Mouse (Mus musculus) layer of hippocampus, postnatal 25 days (tissue): Measurements from ENCODE around the gene Brcc3. TPM values are rescaled to one million over a fixed set of nuclear protein-coding genes. Genes with fewer than 3 reads are reported as not detected.
A peak's percentile ranks its signal among the peaks of the same experiment; 100 is the strongest.

Source experiments
- DNase-seq, 2 experiments: peaks; one replicate each; pipeline ENCODE4 v3.0.0; 2022; ENCODE audit warnings: mixed read lengths in 2 of 2, low spot score in 1 of 2; ENCODE audit errors: extremely low spot score in 1 of 2
- total RNA-seq, 2 experiments: library from RNA; stranded (reverse); gene quantifications; 2 replicates each; pipeline ENCODE4 v1.2.3; 2021

Brcc3 gene
- total RNA-seq, result 10 to 100 TPM; 33.3 to 34.9 TPM

DNA sequence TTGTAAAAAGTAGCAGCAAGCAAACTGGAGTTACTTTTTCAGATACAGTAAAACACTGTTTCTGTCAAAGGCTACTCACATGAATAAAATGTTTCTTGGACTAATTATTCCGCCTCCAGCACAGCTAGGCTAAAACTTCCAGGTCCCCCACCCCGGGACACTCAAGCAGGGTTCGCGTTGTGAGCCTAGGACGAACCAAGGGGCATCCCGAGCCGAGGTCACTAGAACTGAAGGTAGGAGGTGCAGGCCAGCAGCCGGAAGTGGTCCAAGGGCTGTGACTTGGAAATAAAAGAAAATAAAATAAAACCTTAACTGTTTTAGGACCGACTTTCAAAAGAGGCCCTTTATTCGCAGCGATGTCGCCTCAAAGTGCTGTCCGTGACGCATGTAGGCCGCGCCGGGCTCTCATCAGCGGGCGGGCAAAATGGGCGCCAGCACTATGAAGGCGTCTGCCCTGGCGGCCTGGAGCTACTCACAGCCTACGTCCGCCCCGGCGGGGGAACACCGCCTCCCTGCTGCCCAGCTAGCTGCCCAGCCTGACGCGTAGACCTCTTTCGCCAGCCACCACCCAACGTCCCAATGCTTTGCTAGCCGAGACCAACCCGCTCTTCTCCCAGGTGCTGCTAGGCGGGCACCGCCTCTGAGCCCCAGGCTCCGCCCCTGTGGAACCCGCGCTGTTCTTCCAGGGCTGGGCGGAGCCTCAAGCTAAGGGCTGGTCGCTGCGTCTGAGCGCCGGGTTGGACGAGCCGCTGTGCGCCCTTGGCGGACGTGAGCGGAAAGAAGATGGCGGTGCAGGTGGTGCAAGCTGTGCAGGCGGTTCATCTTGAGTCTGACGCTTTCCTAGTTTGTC is at the start of gene Brcc3, which contains the start of the genes Cmc4 and Mtcp1:
Gene Brcc3, plus strand, starts transcription at position 693 of the 850 bp plus-strand sequence.
Gene Cmc4, minus strand, starts transcription at position 649 of the 850 bp plus-strand sequence.
Gene Mtcp1, minus strand, starts transcription at position 653 of the 850 bp plus-strand sequence.
- DNase-seq, result peak; percentile 57 to 67

DNA sequence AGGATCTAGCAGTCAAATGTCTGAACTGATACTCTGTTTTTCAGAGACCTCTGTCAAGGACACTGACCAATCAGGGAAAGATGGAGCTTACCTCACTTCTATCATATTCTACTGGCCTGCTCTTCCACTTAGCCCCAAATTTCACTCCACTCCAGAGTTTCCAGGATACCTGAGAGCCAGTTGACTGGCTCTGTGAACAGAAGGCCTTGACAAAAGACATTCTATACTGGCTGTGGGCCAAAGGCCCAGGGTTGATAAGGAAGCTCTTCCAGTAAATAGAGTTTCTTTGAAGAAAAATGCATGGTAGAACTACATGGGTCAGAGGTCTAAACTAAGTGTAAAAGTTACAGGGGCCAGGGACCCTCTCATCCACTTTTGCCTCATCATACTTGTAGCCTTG is 46.2 kb upstream of the Brcc3 start:
- no peak for DNase-seq

DNA sequence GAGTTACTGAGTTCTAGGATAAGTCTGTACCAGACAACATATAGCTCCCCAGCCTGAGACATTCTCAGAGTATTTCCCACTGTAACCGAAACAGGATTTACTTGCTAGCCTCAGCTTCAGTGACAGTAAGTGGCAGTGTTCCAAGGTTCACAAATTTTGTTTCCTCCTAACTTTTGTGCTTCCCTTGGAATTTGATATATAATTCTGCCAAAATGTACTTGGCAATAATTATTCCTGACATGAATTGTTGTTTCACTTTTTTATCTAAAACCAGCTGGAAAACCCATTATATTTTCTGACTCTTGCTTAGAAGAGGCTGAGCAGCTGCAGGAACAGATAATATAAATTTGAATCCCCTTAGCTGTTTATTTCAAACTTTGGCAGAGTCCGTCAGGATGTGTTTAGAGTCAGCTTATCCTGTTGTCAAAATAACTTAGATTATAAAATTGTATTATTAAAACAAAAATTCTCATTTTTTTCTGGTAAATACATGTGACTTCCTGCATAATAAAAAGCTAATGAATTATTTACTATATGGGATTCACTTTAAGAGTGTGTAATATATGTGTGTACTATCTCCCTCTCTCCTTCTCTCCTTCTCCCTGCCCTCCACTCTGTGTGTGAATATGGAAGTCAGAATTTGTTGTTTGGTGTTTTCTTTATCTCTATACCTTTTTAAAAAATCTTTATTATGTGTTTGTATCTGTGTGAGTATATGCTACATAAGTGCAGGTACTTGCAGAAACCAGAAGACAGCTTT is 43.6 kb upstream of the Brcc3 start:
- DNase-seq, result no peak

DNA sequence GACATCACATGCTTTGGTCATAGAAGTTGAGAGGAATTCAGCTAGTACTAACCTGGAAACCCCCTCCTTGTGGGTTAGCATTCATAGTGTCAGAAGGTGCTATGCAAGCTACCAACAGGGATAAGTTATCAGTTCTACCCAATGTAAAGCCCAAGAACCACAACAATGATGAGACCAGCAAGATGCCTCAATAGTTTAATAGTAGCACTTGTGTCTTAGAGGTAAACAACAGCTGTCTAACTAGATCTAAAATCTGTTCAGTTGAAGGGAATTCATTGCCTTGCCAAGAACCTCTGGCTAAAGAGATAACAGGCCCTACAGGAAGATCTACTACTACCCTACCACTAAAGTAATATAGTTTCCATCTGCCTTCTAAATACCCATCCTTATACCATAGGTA is 39.6 kb upstream of the Brcc3 start:
- no peak for DNase-seq

DNA sequence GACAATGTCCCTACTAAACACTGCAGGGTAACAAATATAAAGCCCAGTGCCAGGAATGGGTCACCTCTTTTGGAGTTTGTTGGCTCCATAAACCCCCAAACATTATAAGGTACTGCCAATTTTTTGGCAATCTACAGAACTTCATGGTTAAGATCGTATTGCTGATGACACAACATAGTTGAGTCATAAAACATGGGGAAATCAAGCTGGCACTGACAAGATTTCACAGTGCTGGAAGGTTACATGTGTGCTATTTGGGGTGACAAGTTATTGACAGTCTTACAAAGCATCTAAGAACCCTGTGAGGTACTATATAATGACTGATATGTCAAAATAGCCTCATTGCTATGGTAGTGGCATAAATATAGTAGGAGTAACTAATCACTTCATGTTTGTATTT is 35.3 kb upstream of the Brcc3 start:
- DNase-seq, result no peak

DNA sequence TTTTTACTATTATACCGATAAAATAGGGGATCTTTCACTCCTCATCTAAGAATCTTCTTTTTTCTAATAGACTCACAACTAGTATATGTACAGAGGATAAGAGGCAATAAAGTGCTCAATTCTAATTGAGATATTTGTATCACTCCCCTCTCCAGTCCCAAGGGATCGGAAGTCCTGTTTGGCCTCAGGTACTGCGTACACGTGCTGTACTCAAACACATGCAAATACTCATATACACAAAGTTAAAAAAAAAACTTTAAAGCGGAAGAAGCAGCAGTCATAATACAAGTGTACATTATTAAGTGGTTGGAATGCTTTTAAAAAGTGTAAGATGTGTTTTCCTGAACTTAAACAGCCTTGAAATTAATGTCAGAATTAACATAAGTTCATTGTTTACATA is 34.7 kb upstream of the Brcc3 start:
- DNase-seq, result no peak

DNA sequence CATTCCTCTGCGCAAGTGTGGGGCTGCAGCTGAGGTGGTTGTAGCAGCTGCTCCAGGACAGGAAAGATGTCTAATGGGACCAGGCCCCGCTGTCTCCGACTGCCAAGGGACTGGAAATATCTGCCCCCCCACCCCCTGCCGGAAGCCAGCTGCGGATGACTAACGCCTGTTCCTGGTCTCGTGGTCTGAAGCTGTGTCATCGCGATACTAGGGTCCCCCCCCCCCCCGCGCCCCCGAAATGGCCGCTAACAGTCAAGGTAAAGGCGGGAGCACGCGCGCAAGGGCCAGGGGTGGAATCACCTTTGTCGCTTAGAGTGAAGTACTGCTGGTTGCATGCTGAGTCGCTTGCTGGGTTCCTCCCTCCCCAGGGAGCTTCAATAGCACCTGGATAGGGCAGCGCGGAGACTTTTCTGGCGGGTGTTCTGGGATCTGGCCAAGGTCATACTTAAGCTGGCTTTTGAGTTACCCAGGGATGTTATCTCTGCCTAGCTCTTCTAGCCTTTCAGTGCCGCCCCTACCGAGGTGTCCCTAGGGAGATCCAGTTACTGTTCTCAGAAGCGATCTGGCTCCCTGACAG is 34.1 kb upstream of the Brcc3 start, which contains the start of the genes Fundc2 and F8:
Gene Fundc2, plus strand, starts transcription at position 205 of the 577 bp plus-strand sequence.
Gene F8, minus strand, starts transcription at position 421 of the 577 bp plus-strand sequence.
- peak; percentile 21 to 27 for DNase-seq

DNA sequence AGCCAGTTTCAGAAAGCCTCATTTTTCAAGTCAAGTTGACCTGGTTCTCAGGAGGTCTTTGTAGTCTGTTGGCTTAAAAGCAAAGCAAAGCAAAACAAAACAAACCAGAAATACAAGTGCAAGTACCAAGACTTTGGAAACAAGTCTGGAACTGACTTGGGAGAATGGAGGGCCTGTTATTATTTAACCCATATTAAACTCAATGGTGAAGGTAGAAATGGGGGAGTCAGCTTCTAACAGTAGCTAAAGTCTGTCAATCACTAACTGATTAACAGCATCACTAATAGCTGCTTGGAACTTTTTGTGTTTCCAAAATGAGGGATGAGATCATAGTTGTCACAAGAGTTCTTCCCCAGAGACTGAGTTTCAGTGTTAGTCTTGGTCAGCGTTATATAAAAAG is 17.0 kb upstream of the Brcc3 start:
- DNase-seq, result no peak

DNA sequence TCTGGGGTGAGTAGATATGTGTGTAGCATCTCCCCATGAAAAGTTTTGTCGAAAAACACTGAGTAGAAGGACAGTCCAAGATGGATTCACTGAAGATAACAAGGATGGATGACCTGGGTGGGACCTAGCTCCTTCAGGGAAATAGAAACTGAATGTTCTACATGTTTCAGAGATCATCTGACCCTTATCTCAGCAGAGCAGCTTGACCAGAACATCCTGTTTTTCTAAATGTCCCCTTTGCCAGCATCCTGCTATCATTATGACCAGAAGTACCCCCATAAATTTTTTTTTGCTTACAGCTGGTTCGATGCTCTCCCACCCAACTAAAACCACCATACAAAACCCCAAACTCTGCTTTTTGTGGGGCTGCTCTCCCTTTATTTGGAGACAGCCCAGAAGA is 13.8 kb upstream of the Brcc3 start:
- no peak for DNase-seq

DNA sequence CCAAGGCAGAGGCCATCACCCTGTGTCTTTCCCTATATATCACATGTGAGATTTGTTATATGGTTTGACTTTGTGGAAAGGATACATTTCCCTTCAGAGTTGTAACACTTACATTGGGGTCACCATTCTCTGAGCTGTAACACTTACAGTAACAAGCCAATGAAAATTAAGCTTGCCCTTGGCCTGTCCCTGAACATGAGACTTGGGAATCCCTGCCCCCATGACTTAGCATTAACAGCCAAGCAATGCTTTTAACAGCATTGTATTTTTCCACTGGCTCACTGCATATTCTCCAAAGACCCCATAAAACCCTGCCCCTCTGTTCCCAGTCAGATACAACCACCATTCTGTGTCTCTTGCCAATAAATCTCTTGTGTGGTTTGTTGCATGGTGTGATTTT is 13.1 kb upstream of the Brcc3 start:
- DNase-seq, result no peak

DNA sequence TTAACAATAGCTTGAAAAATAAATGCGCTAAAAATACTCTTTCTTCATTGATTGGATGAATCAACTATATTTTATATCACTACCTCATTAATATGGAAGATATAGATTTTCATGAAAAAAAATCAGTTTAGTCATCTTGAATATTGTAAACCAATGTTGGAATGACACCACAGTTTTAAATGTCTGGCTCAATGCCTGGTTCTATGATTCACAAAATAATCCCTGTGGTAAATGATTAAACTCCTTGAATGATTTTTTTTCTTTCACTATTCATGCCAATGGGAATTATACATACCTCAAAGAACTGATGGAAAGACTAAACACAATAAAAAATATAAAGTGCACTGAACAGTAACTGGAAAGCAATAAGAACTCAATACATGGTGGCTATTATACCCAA is 6.7 kb upstream of the Brcc3 start:
- no peak for DNase-seq

DNA sequence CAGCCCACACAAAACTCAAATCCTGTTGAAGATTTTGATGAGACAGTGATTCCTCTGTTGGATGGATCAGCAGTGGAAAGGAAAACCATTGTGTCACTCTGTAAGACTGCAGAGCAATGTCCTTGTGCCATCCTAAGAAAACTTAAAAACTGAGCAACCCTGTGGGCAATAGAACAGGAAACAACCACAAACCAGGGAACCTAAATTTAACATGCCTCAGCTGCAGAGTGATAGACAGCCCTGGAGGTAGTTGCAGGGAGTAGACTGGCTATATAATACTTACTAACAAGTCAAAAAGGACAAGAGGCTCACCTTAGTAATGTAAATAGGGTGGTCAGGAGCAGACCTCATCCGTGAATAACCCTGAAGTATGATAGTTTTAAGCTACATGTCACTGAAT is 38.2 kb downstream of the Brcc3 start:
- no peak for DNase-seq

DNA sequence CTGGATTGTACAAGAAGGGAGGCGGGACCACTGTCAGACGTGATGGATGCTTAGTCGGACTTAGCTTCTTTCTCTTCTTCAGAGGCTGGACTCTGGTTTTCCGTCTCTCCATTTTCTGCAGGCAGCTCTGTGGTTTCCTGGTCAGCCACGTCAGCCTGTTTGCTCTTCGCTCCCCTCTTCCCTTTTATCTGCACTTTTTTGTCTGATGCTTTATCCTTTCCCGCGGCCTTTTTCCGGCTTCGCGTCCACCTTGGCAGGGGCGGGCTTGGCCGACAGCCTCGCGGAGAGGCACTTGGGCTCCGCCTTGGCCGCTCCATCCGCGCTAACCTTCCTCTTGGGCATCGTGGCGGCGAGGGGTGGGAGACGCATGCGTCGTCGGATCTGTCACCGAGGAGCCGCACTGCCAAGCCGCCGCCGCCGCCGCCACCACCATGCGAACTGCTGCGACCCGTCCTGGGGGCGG is 58.8 kb downstream of the Brcc3 start:
- DNase-seq, result peak; percentile 34 to 39

DNA sequence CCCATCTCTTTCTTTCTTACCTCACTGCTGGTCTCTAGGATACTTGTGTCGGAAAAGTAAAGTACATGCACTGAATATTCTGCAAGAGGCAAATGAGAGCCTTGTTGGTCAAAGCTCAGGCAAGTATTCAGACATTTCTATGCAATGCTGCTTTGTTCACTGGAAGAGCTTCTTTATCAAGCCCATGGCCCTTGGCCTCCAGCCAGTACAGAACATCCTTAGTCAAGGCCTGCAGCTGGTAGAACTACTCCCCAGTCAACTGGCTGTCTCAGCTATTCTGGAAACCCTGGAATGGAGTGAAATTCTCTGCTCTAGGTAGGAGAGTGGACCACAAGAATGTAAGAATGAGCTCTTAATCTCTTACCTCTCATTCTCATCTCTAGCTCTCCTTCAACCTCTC is 73.5 kb downstream of the Brcc3 start:
- DNase-seq, result no peak

Other genes starting within 250 kb of the Brcc3 start
- gene Fundc2, start 34.2 kb upstream of the Brcc3 start, total RNA-seq, result 10 to 100 TPM; 40.8 to 54.5 TPM
- gene F8, start 34.0 kb upstream of the Brcc3 start, total RNA-seq, result 1 to 10 TPM; 2.4 to 2.7 TPM
- 10 to 100 TPM; 12.4 to 15.1 TPM for gene Cmc4, start within 50 bp of the Brcc3 start, total RNA-seq
- 1 to 10 TPM; 6.1 to 8.7 TPM for gene Mtcp1, start within 50 bp of the Brcc3 start, total RNA-seq
- gene Vbp1, start 97.7 kb downstream of the Brcc3 start, total RNA-seq, result 10 to 100 TPM; 69.1 to 78.1 TPM
- 10 to 100 TPM; 40.9 to 42.9 TPM for gene Rab39b, start 161.6 kb downstream of the Brcc3 start, total RNA-seq